Mouse (Mus musculus): ENCODE data around the gene Plekhm2.

DNA sequence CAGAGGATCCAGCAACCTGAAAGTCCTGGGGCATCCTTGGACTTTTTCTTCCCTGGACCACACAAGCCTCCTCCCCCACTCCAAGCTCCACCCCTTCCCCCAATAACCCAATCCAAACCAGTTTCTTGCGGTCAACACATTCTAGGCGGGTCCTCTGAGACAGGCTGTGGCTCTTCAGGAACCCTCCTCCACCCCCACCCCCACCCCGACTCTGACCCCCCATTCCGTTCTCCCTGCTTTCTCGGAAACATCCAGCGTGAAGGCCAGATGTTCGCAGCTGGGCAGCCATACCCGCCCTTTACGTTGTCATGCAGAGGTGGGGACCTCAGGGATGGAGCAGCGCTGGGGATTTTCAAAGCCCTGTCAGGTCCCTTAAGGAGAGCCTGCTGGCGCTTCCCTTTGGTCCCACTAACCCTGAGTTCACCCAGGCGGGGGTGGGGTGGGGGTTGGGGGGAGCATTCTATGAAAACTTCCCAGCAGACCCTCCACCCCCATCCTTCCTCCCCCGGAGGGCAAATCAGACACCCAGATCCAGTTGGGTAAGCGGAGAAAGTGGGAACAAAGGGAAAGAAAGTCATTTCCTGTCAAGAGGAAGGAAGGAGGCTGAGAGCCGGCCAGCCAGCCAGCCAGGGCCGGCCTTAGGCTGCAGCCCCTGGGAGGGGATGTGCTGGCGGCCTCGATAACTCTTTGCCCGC lies 66.4 kb downstream of the Plekhm2 start:
- TF ChIP-seq CTCF (conservative IDR thresholded peaks at IDR 0.05 in 1 of 2, IDR thresholded peaks at IDR 0.05 in 1 of 2; ENCODE audit: low read depth in 2 of 2, low read length in 2 of 2) = no peak
- no peak for TF ChIP-seq RCOR1 (conservative IDR thresholded peaks at IDR 0.05; ENCODE audit: low read depth, low read length)
- no peak for TF ChIP-seq POLR2A (IDR thresholded peaks at IDR 0.05; ENCODE audit: low read depth, low read length)
- TF ChIP-seq EP300 (IDR thresholded peaks at IDR 0.05; ENCODE audit: low read length) = no peak
- no peak for TF ChIP-seq MXI1 (IDR thresholded peaks at IDR 0.05; ENCODE audit: low read depth, low read length)
- TF ChIP-seq ZKSCAN1 (IDR thresholded peaks at IDR 0.05; ENCODE audit: borderline replicate concordance, low read depth, low read length) = no peak
- TF ChIP-seq NRF1 (IDR thresholded peaks at IDR 0.05; ENCODE audit: low read depth, low read length) = no peak
